Mouse (Mus musculus) mouse embryonic stem cell (cell line): ENCODE data around the gene Heg1.

Source experiments
- in situ Hi-C, 2 experiments: fragments of 300-500 bp; cut with MboI; formaldehyde crosslinking; loops; 1 replicate in 1 of 2; 3 replicates in 1 of 2; pipeline ENCODE4 v1.14.3; 2019 to 2020; ENCODE audit warnings: low sequenced_read_pairs in 2 of 2, low pct_unique_long_range_greater_than_20kb in 1 of 2, mixed read lengths in 1 of 2; ENCODE audit not compliant: unreplicated experiment in 1 of 2

Gene Heg1

DNA sequence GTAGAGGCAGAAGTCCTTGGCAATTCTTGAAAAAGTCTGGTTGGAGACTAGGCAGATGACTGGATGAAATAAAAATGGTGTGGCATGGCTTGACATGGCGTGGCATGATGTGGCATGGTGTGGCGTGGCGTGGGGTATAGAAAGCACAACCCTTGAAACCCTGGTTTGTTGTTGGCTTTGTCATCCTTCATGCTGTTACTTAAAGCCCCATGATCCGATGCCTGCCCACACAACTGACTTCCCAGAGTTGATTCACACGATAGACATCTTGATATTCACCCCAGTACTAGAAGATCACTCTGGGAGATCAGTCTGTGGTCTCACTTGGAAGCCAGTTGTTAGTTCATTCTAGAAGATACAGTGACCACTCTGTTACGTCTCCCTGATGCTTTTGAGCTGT is 93.4 kb downstream of the Heg1 start:
- in situ Hi-C loops: no loop called here

DNA sequence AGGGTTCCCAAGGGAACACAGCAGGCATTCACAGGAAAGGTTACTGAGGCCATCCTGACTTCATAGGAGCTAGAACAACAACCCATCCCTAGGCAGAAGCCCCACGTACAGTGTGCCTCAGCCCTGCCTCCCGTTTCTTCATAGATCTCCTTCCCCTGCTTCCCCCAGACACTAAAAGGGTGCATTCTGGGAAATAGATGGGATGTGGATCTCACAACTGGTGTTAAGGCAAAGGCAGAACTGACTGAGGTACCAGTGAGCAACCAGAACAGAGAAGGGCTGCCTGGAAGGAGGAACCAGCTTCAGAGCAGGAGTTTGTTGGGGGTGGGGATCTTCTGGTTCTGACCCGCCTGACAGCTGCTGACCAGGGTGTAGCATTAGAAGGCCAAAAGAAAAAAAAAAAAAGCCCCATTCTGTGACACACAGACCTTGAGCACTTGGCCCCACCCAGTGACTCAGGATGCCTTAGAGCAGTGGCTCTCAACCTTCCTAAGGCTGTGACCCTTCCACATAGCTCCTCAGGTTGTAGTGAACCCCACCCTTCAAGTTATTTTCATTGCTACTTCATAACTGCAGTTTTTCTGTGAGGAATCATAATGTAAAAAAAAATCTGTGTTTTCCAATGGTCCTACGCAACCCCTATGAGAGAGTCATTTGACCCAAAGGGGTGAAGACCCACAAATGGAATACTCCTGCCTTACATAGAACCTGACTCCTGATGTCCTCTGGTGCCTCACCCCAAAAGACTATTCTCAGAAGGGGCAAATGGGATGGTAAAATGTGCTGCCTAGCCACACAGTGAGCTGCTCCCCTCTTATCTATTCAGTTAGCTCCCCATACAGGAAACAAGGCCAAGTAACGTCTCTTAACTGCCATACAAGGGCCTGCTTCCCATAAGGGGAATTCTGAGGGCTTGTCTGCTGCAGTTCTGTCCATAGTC is 97.9 kb downstream of the Heg1 start:
- in situ Hi-C loops: no loop called here

DNA sequence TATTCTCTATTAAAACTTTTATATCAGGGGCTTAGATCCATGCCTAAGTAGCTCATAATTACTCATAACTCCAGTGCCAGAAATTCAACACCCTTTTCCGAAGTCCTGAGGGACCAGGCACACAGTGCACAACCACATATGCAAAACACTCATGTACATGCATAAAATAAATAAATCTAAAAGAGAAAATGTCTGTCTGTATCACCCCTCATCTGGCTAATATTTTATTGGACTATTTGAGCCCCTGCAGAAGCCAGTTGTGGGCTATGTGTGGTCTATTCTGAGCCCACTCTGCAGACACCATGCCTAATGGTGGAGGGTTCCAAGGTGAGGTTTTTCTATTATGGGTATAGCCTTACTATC is 98.5 kb downstream of the Heg1 start:
- in situ Hi-C loops: no loop called here

DNA sequence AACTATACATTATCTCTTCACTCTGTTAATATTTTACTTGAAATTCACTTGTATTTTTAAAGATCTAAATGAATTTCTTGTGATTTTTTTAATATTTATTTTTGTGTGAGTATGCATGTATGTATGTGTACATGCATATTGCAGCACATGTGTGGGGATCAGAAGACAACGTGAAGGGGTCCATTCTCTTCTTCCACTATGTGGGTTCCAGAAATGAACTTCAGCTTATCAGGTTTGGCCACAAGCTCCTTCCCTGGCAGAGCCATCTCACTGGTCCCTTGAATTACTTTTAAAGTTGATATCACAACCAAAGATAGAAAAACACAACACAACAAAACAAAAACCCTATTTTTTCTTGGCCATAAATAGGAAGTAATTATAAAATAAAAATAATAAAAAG is 100.4 kb downstream of the Heg1 start:
- in situ Hi-C loops: no loop called here

DNA sequence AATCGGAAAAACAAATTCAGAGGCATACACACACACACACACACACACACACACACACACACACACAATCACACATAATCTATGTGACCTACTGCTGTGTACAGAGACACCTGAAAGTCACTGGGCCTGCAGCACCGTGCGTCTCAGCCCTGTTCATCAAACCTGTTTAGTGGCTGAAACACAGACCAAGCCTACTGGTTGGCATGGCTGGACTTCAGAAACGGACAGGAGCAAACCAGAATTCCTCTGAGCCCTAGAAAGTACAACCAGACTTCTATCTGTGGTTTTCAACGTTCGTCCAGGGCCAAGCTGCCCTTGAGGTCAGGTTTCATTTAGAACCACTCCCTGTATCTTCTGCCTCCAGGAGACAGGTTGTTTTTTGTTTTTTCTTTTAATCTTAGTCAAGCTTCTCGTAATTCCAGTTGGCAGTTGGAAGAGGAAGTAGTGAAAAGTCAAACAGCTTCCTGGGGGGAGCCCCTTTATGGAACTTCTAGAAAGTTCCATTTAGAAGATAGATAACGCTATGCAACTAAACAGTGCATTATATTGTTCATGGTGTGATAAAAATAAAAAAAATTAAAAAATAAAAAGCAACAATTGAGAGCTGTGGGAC is 101.0 kb downstream of the Heg1 start:
- in situ Hi-C loops: no loop called here

DNA sequence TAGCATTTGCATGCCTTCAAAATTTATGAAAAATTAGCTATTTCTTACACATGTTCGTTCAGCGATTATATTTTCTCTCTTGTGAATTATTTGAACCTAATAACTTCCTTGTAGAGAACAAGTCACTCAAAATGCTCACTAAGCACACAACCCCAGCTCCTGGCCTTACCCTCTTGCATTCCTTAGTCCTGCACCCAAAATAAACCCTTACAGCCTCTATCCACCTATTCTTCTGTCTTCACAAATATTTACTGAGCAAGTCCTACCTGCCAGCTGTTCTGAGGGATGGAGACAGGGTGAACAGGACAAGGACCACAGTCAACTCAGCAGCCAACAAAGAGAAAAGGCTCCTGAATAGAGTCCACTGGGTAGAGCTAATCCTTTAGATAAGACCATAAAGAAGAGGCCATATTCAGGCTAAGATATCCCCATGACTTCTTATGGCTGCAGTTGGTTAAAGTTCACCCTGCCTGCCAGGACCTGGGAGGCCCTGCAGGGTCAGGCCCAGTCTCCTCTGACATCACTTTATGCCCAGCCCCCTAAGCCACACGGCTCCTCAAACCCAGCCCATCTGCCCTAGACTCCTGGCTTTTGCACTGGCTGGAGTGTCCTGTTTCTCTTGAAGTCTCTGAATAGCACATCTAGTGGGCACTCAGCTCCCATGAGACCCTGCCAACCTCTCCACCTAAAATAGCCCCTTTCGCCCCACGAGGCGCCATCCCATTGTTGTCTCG is 102.7 kb downstream of the Heg1 start:
- in situ Hi-C loops: no loop called here

DNA sequence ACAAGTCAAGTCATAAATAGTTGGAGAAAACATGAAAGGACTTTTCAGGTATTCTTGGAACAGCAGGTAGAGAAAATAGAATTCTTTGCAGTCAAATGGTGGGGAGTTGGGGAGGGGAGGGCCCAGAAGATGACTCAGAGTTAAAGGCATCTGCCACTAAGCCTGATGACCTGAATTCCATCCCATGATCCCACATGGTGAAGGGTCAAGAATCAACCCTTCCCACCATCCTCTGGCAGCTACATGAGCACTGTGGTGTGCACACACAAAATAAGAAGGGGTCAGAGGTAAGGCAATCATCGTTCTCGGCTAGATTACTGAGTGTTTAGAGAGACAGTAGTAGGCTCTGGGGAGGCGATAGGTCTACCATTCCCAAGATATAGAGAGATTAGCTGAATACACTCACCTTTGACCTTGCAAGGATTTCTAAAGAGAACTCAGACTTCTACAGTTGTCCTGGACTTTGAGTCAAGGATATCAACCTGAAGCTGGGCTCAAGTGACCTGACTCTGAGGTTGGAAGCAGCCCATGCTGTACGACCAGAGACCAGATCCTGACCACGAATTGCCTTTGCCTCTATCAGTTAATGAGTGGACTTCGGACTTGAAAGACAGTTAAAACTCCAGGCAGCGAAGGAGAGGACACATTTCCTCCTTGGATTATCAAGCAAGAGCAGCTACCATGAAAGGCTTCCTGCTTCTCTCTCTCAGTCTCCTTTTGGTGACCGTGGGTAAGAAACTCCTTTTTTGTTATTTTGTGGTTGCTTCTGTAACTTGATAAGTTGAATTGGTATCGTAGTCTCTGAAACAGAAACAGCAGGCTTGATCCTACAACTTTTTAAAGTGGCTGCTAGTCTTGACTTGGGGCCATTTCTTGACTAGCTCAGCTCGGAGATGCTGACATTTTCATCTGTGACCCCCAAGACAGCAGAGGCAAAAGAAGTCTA is 109.9 kb downstream of the Heg1 start, which contains the start of gene Muc13:
TSS of gene Muc13 (plus strand) at position 192 of the 946 bp plus-strand sequence.
- in situ Hi-C loops: no loop called here

DNA sequence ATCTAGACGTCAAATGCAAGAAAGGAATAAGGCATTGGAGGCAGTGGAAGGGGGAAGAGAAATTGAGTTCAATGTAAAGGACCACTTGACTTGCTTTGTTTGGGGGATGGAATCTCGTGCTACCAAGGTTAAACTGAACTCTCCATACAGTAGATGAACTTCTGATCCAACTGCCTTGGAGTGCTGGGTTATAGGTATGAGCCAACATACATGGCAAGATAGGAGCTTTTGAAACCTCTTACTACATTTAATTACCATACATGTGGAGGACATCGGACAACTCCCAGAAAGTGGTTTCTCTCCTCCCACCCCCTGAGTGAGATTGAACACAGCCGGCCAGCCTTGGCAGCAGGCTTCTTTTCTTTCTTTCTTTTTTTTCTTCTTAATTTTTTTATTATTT is 110.9 kb downstream of the Heg1 start:
- in situ Hi-C loops: no loop called here

DNA sequence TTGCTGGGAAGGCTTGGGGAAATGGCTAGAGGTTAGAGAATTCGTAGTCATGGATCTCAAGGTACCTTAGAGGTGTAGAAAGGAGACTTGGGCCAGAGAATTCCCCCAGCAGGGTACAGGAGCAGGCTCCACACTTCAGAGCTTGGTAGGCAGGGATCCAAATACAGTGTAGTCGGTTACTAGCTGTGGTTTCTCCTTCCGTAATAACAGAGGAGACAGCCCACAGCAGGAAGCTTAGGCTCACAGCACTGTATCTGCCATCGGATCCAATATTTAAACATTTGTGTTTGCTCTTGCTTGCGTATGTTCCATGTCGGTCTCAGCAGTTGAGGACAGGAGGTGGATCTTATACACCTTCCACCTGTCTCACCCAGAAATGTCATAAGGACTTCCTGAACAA is 111.7 kb downstream of the Heg1 start:
- in situ Hi-C loops: no loop called here

DNA sequence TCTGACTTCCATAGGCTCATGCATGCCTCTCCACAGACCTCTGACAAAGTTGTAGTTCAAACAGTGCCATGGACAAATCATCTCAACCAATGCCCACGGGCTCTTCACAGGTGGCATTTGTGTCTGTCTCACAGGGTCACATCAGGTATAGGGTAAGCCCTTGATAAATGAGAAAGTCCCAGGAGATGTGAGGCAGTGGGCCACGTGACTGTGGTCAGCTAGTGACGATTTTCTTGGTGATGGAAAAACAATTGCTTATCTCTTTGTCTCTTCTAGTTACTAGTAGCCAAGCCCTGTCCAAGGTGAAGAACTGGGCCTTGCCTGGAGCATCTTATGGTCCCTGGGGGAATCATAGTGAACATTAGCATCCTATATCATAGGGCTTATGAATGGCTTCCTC is 112.6 kb downstream of the Heg1 start:
- in situ Hi-C loops: no loop called here

DNA sequence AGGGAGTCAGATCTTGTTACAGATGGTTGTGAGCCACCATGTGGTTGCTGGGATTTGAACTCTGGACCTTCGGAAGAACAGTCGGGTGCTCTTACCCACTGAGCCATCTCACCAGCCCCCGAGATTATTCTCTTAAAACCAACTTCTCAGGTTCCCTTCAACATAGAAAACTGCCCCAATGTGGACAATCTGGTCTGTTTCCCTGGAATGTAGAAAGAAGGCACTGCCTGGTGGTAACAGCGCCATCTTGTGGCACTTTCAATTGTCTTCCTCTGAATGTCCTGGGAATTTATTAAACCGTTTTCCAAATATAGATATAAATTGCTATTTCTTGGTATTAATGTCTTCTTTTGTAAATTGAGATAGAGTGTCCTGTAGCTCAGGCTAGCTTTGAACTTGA is 113.7 kb downstream of the Heg1 start:
- in situ Hi-C loops: no loop called here

DNA sequence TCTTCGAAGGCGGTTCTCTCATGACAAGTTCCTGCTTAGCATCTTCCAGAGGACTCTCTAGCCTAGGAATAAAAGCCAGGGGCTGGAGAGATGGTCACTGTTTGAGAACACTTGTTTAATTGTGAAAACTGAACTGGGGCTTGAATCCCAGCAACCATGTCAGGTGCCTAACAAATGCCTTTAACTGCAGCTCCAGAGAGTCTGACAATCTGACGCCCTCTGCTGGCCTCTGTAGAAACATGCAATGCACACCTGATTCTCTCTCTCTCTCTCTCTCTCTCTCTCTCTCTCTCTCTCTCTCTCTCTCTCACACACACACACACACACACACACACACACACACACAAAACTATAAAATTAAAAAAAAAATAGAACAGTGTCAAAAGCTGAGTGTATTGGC is 125.8 kb downstream of the Heg1 start:
- in situ Hi-C loops: no loop called here

DNA sequence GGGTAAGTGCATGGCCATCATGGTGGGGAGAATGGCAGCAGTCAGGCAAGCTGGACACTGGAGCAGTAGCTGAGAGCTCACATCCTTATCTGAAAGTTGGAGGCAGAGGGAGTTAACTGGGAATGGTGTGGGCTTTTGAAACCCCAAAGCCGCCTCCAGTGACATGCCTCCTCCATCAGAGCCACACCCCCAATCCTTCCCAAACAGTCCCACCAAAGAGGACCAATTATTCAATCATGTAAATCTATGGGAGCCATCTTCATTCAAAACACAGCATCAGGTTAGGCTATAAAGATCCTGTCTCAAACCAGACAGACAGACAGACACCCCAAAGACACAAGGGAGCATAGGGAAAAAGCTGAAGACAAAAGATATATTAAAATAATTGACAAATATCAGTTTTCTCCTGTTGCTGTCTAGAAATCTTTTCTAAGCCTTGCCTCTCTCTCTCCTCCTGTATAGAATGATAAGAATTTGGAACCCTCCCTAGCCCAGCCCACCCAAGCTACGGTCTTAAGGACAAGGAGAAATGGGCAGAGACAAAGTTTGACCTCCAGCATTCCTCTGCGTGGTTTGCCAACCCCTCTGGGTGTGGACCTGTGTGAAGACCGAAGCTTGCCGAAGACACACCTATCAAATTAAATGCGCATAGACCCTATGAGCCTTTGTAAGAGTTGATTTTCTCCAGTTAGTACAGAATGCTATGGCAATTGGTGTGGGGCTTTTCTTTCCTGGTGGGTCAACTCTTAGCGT is 134.4 kb downstream of the Heg1 start:
- in situ Hi-C loops: no loop called here

DNA sequence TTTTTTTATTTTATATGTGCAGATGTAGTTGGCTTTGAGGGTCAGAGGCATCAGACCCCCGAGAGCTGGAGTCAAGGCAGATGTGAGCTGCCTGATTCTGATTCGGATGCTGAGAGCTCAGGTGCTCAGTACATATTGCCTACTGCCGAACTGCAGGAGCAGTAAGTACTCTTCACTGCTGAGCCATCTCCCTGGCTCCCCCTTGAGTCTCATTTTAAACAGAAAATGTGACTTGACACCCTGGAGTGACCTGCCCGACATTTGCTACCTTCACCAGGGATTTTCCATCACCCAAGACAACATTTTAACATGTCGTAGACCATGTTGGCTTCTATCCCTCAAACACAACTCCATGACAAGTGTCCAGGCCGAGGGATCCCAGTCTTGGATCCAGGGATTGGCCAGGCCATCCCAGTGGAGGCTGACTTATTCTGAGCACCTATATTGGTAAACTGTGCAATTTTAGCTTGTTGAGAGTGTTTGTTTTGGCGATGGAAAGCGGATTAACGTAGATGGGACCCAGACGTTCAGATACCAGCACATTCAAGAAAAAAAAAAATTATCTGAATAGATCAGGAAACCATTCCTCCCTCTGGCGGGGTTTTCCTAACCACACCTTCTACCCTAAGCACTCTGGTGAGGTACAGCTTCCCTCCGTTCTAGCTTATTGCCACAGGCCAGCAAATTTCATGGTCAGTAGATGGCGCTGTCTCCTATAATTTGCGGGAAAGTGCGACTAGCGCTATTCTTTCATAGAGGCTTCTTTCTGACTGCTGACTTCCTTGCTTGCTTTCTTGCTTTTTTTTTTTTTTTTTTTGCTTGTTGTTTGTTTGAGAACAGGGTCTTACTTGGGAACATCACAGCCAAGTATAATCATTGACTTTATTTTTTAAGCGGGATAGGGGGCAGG is 136.4 kb downstream of the Heg1 start:
- in situ Hi-C loops: loop anchor here (5.0 to 10.0 kb wide), 5 partner anchors 132 to 294 kb away; no protein-coding TSS in a partner anchor
